Mouse (Mus musculus) kidney, adult 8-10 months (tissue): ENCODE data around the gene Spcs3.

Experiments used
- DNase-seq, 2 experiments: peaks; one replicate each; pipeline ENCODE4 v3.0.0; 2022

Gene Spcs3

DNA sequence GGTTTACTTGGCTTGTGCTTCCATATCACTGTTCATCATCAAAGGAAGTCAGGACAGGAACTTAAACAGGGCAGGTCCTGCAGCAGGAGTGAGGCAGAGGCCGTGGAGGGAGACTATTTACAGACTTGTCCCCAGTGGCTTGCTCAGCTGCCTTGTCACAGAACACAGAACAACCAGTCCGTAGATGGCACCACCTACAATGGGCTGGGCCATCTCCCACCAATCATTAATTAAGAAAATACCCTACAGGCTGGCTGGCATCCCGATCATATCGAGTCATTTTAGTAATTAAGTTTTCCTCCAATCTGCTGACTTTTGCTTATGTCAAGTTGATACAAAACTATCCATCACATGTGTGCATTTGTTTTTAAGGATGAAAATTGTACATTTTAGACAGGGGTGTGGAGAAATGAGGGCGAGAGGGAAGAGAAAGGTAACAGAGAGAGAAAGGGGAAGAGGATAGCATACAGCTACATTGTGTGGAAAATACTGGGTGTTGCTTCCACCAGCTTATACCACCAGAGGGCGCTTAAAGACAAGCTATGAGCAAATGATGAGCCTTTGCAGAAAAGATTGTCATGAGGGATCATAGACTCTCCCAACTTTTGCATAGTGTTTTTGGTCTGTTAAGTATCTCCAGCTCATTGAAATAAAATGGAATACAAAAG, 22.2 kb downstream of the Spcs3 start:
- DNase-seq, result peak; percentile 65 to 78

DNA sequence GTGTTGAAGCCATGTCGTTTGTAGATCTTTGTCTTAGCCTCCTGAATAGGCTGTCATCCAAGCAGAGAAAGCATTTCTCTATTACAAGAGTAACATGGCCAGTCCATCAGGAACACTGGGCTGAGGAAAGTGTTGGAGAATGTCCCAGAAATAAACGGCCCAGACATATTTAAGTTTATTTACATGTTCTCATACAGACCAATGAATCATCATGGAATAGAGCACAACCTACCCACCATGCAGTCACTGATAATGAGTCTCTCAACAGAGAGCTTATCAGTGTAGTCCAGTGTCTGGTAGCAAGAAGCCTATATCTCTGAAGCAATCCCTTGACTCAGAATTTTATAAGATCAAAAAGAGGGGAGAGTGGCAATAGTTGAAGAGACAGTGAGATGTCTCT, 24.7 kb downstream of the Spcs3 start:
- no peak for DNase-seq

- DNase-seq, result no peak
These were observed 26.7 kb downstream of the Spcs3 start for GRCm38 (mm10) chr8:54503104-54503503.

DNA sequence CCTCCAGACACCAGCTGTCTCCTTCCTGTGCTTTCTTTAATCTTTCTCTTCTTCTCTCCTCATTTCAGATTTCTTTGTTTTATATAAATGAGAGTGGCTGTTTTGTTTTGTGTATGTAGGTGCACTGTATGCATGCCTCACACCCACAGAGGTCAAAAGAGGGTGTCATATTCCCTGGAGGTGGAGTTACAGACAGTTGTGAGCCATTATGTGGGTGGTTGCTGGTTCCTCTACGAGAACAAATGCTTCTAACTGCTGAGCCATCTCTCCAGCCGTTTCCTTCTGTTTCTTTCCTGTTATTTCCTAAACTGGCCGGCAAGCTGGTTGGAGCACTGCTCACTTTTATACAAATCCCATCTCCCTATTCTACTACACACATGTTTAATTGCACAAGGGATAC, 35.9 kb downstream of the Spcs3 start:
- DNase-seq, result no peak

DNA sequence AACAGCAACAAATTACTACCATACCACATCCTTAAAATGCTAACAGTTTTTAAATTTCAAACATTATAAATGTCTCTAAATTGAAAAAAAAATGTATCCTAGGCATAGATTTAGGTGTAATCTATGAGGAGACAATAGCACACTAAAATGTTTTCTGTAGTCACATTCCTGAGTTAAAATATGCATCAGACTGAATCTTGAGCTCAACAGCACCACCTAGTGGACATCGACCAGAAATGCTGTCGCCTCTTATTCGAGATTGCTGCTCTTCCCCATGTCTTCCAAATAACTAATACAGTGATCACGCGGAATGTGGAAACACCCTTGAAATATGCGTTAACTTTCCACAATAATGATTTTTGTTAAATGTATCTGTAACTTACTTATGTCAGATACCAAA, 36.7 kb downstream of the Spcs3 start:
- DNase-seq, result peak in 1 of 2 experiments; percentile 37

GRCm38 (mm10) chr8:54491934-54492333, 37.9 kb downstream of the Spcs3 start:
- DNase-seq, result no peak

GRCm38 (mm10) chr8:54491057-54491690, 38.6 kb downstream of the Spcs3 start:
- peak in 1 of 2 experiments; percentile 18 for DNase-seq

DNA sequence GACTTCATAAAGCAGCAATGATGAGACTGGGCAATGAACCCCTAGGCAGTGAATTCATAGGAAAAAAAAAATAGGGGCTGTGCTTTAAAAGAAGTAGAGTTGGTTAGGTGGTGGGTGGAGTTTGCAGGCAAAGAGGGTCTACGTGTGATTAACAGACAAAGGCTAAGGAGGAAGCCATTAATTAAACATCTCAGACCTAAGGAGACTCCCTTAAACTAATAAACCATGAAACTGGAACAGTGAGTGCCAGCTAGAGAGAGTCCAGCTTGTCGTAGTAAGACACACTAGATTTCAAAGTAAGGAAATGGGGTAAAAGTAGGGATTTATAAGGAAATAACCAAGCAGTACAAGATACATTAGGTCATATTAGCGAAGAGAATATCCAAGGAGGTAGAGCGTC, 41.4 kb downstream of the Spcs3 start:
- DNase-seq, result no peak

- no peak for DNase-seq
These were observed 43.1 kb downstream of the Spcs3 start for GRCm38 (mm10) chr8:54486555-54487273.
